Mouse (Mus musculus): Measurements from ENCODE around the gene Wfdc21.

The Wfdc21 gene

GRCm38 (mm10) chr11:83796980-83797608 is 50.4 kb downstream of the Wfdc21 start:
- in situ Hi-C loops (cut with MboI; ENCODE audit: low sequenced_read_pairs) = no loop called here

GRCm38 (mm10) chr11:83799871-83800430 is 53.2 kb downstream of the Wfdc21 start:
- in situ Hi-C loops (cut with MboI; ENCODE audit: low sequenced_read_pairs) = loop anchor here (10.0 kb wide), 1 partner anchor 135 kb away; no protein-coding TSS in a partner anchor

- in situ Hi-C loops (cut with MboI; ENCODE audit: low sequenced_read_pairs) = loop anchor here (10.0 kb wide), 1 partner anchor 133 kb away; no protein-coding TSS in a partner anchor
Observed at GRCm38 (mm10) chr11:83802166-83802565, 55.4 kb downstream of the Wfdc21 start.
